Mouse (Mus musculus) heart, adult 2 months (tissue): ENCODE measurements around the gene Vmn1r5. TPM values are rescaled to one million over a fixed set of nuclear protein-coding genes. Genes with fewer than 3 reads are reported as not detected.
A peak's percentile ranks its signal among the peaks of the same experiment; 100 is the strongest.

Experiments
- DNase-seq, 2 experiments: peaks; one replicate each; pipeline ENCODE4 v3.0.0; 2021
- H3K27ac ChIP-seq: fragments of 200-600 bp; 2 replicates; pipeline ENCODE4 v1.8.1; 2022
- H3K27me3 ChIP-seq: fragments of 200-500 bp; 2 replicates; pipeline ENCODE4 v1.6.1; 2012; ENCODE audit warnings: mild to moderate bottlenecking, low read length, inconsistent platforms, mixed read lengths; ENCODE audit not compliant: control insufficient read depth, insufficient read depth
- H3K36me3 ChIP-seq: fragments of 200-500 bp; 2 replicates; pipeline ENCODE4 v1.6.1; 2012; ENCODE audit warnings: low read length, inconsistent platforms; ENCODE audit not compliant: control insufficient read depth, insufficient read depth
- H3K4me1 ChIP-seq: fragments of 200-500 bp; 2 replicates; pipeline ENCODE4 v1.6.1; 2011; ENCODE audit warnings: low read length; ENCODE audit not compliant: control insufficient read depth, insufficient read depth
- H3K4me3 ChIP-seq: fragments of 200-600 bp; 2 replicates; pipeline ENCODE4 v1.8.1; 2022
- H3K79me2 ChIP-seq: fragments of 200-500 bp; replicated peaks from 2 replicates; pipeline ENCODE4 v1.6.1; 2012; ENCODE audit warnings: mild to moderate bottlenecking, inconsistent platforms, low read length, moderate library complexity, mixed read lengths; ENCODE audit not compliant: control insufficient read depth, insufficient read depth
- H3K9ac ChIP-seq: fragments of 200-500 bp; 2 replicates; pipeline ENCODE4 v1.6.1; 2012; ENCODE audit warnings: low read depth, mild to moderate bottlenecking, control low read depth, inconsistent platforms, low read length, mixed read lengths
- CTCF ChIP-seq: fragments of 200-600 bp; IDR thresholded peaks from 2 replicates; pipeline ENCODE4 v1.8.1; 2022; ENCODE audit warnings: antibody characterized with exemption, mild to moderate bottlenecking, moderate library complexity
- EP300 ChIP-seq: fragments of 200-500 bp; IDR thresholded peaks from 2 replicates; pipeline ENCODE4 v1.6.1; 2011; ENCODE audit warnings: low read depth, low read length, control low read depth; ENCODE audit not compliant: insufficient read depth
- POLR2A ChIP-seq: fragments of 200-500 bp; IDR thresholded peaks from 2 replicates; pipeline ENCODE4 v1.6.1; 2011; ENCODE audit warnings: mild to moderate bottlenecking, low read depth, low read length, control low read depth; ENCODE audit not compliant: insufficient read depth
- WGBS: fragments of 180-500 bp; shearing (Covaris S2); methylation state at CpG from one replicate; pipeline ENCODE4 v1.1.7; 2018; 5-methylcytosine and 5-hydroxymethylcytosine counted together
- intact Hi-C: fragments of 180-260 bp; cut with DNase I; formaldehyde crosslinking; loops from one replicate; pipeline ENCODE4 v1.15.1; 2025
- long read RNA-seq: library from polyadenylated mRNA; stranded (forward); transcript quantifications from one replicate; pipeline ENCODE4 v2.0.0, GENCODE M21; 2021
- polyA plus RNA-seq: library from polyadenylated mRNA; depleted of rRNA; stranded (reverse); fragments of >200 nt; gene quantifications from 2 replicates; pipeline ENCODE4 v1.2.3, GENCODE M21; 2012; rRNA removed
- total RNA-seq, 2 experiments: library from RNA; stranded (reverse); gene quantifications; 2 replicates each; pipeline ENCODE4 v1.2.3; 2021

Vmn1r5 gene
- total RNA-seq = not detected
- not detected in 2 replicates for polyA plus RNA-seq
- long read RNA-seq = 0 reads

DNA sequence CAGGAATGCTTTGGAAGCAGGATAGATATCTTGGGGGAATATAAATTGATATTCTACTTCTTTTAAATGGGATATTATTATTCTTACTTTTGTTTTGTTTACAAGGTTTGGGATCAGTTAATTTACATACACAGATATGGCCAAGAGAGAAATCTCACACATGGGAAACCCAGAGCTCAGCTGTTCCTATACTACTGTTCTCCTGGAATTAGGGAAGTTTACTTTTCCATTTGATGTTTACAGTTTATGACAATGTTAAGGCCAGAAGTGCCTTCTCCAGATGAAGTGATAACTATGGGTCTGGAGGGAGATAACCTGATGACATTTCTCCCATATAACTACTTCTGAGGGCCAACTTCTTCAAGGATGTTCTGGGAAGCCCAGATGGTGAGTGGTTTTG is at the start of gene Vmn1r5:
Gene Vmn1r5, plus strand, starts transcription at position 301 of the 400 bp plus-strand sequence.
- DNase-seq = no peak
- Histone ChIP-seq H3K9ac (no peak within 1 kb of the TSS), H3K4me1 (no peaks in the 10 kb centered on the region), H3K36me3 (no peaks in the 10 kb centered on the region), H3K27ac (no peak within 1 kb of the TSS), H3K27me3 (no peaks in the 10 kb centered on the region), H3K4me3 (no peak within 1 kb of the TSS), H3K79me2 (no peaks in the 10 kb centered on the region)
- TF ChIP-seq POLR2A (no peak), CTCF (no peak), EP300 (no peak)
- intact Hi-C loops = no loop called here

DNA sequence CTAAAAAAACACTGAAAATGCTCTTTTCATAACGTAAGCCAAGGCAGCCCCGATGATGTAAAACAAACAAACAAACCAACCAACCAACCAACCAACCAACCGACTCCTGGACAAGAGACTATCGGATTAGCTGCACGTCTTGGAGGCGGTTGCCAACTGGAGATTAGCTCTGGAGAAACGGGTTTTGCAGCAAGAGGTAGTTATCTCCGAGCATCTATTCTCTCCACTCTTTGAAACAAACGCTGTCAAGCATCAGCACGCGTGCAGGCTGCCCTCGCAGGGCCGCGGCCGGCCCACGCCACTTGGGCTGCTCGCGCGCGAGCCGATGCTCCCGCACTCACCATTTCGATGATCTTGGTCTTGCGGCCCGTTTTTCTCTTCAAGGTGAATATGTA is 46.7 kb upstream of the Vmn1r5 start:
- peaks cover 4% of the 10 kb centered on the region for H3K36me3 ChIP-seq
- H3K4me1 ChIP-seq = peaks cover 6% of the 10 kb centered on the region
- peak overlapping the region; percentile 97 for H3K27ac ChIP-seq
- DNase-seq = no peak
- WGBS = under 1% methylated on average over 25 of the region's 25 CpGs
- peaks cover 2% of the 10 kb centered on the region; the same call in 1 of the 2 replicates for H3K79me2 ChIP-seq
- peak overlapping the region; percentile 85 for H3K4me3 ChIP-seq
- intact Hi-C loops = loop anchor here (2.0 to 10.0 kb wide), 6 partner anchors 91 to 771 kb away; partner anchors contain the start of genes Fkbp9, Herc6, Kbtbd2 and Ppm1k
- no peak for TF ChIP-seq CTCF
- TF ChIP-seq POLR2A = no peak
- 0 out of 2 replicates have a peak, but pooled peaks have one; percentile 15 for TF ChIP-seq EP300
- peak overlapping the region; percentile 90 for H3K9ac ChIP-seq
- no peaks in the 10 kb centered on the region for H3K27me3 ChIP-seq

DNA sequence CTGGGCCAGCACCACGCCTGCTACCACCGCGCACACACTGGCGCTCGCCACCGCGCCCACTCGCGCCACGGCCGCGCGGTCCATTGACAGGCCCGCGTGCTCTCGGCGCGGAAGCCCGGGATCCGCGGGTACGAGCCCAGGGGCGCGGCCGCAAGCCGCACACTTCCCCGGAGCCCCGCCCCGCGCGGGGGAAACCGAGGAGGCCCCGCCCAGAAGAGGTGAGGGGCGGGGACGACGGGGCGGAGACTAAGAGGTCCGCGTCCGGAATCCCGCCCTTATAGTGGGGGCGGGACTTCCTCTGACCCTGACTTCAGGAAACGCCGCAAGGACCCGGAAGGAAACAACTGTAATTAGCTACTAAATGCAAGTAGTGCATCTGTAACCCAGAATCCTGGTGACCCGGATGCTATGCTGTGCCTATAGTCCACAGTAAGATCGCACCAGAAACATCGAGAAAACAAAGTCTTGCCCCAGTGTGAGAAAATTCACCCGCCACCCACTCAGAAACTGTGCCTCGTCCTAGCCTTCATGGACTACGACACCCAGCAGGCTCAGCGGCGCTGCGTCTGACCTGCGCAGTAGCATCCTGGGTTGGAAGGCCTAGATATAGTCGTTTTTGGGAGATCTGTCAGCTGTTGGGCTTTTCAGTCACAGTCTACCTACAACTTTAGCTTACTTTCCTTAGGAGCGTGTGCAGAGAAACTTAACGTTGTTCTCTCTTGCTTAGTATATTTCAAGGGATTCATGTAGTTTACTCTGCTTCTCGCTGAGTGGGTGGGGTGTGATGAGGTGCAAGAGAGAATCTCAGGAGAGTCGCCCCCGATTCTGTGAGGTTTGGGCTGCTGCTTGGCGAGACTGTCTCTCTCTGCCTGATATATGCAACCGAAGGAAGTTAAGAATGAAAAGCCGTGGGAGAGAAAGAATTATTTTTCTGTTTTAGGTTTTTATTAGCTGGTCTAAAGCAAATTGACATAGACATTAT is 46.1 kb upstream of the Vmn1r5 start, which contains the start of the genes Nt5c3 and Vmn1r4:
Gene Nt5c3, minus strand, starts transcription at position 207 of the 982 bp plus-strand sequence.
Gene Vmn1r4, plus strand, starts transcription at position 290 of the 982 bp plus-strand sequence.
- H3K9ac ChIP-seq = peak within 1 kb of the TSS; percentile 90
- intact Hi-C loops = loop anchor here (2.0 to 10.0 kb wide), 6 partner anchors 91 to 771 kb away; partner anchors contain the start of genes Fkbp9, Herc6, Kbtbd2 and Ppm1k
- peak within 1 kb of the TSS; percentile 97 for H3K27ac ChIP-seq
- peaks cover 2% of the 10 kb centered on the region; the same call in 1 of the 2 replicates for H3K79me2 ChIP-seq
- TF ChIP-seq POLR2A = peak; percentile 78
- no peak for TF ChIP-seq CTCF
- TF ChIP-seq EP300 = 0 out of 2 replicates have a peak, but pooled peaks have one; percentile 63
- peaks cover 4% of the 10 kb centered on the region for H3K36me3 ChIP-seq
- peak; percentile 96 to 97 for DNase-seq
- 4% methylated on average over 64 of the region's 64 CpGs for WGBS
- peak within 1 kb of the TSS; percentile 85 for H3K4me3 ChIP-seq
- peaks cover 6% of the 10 kb centered on the region for H3K4me1 ChIP-seq
- no peaks in the 10 kb centered on the region for H3K27me3 ChIP-seq

DNA sequence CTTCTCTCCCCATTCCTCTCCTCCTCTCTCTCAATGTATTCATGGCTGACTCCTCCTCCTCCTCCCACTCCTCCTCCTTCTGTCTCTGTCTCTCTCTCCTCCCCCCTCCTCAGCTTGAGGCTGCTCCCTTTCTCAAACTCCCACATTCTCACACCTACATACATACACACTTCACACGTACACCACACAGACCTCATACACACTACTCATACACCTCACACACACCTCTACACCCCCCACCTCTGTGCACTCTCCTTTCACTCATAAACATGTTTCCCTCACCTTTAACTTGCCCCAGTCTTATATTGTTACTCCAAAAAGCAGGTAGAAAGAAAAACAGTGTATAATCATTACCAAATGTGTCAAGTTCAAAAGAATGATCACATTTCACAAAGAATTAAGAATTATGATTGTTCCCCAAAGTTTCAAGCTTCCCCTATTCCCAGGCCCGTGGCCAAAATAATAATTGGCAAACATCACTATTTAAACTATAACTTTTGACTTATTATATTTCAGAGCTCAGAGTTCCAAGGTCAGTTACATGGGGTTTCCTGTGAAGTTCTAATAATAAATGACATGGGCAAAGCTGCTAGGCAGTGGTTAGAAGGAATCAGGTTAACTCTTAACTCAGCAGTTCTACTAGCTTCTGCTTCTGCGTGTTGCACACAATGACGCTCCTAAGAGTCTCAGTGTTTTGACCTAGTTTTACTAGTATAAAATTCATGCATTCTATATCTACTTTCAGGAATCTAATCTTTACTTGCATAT is 38.2 kb upstream of the Vmn1r5 start:
- H3K27ac ChIP-seq = no peak overlapping the region
- 61% methylated on average over 4 of the region's 4 CpGs for WGBS
- H3K36me3 ChIP-seq = no peaks in the 10 kb centered on the region
- no peak for TF ChIP-seq CTCF
- no peak overlapping the region for H3K4me3 ChIP-seq
- intact Hi-C loops = no loop called here
- H3K79me2 ChIP-seq = no peaks in the 10 kb centered on the region
- no peaks in the 10 kb centered on the region for H3K27me3 ChIP-seq
- H3K9ac ChIP-seq = no peak overlapping the region
- H3K4me1 ChIP-seq = no peaks in the 10 kb centered on the region
- no peak for DNase-seq

DNA sequence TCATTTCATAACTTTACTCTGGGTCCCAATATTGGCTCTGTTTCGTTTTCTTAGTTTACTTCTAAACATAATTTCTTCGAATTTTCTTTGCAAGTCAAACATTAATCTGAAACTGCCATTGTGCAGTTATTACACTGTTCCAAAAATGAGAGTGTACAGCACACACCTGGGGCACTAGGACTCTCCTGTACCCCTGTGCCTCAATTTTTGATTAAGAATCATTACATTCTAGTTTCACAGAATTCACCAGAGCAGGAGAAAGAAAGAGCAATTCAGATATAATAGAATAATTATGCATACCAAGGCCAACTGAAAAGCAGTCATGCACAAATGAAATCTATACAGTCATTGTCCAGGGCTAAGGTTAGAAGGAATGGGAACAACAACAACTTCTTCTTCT is 37.6 kb upstream of the Vmn1r5 start:
- Histone ChIP-seq H3K27ac (no peak overlapping the region), H3K36me3 (no peaks in the 10 kb centered on the region), H3K9ac (no peak overlapping the region), H3K4me3 (no peak overlapping the region), H3K27me3 (no peaks in the 10 kb centered on the region), H3K79me2 (no peaks in the 10 kb centered on the region), H3K4me1 (no peaks in the 10 kb centered on the region)
- intact Hi-C loops = no loop called here
- WGBS = 59% methylated on average over 2 of the region's 2 CpGs
- TF ChIP-seq CTCF (no peak), POLR2A (no peak), EP300 (no peak)
- DNase-seq = no peak
